Mouse (Mus musculus) bone marrow, adult 2 months (tissue): ENCODE results near the gene Tmem52. TPM values are rescaled to one million over a fixed set of nuclear protein-coding genes. Genes with fewer than 3 reads are reported as not detected.
"Not testable (repeated sequence)": the region's sequence is repeated elsewhere in the genome, so short reads cannot be mapped to it uniquely, and the experiment has no call there.

Source experiments
- H3K27ac ChIP-seq: fragments of 200-500 bp; 2 replicates; pipeline ENCODE4 v1.5.1; 2012; ENCODE audit warnings: low read depth, mild to moderate bottlenecking, control low read depth, inconsistent platforms, low read length; ENCODE audit not compliant: control insufficient read depth, poor library complexity, insufficient read depth
- H3K4me1 ChIP-seq: fragments of 200-500 bp; 2 replicates; pipeline ENCODE4 v1.6.1; 2011; ENCODE audit warnings: low read length; ENCODE audit not compliant: control insufficient read depth, insufficient read depth
- H3K4me3 ChIP-seq: fragments of 200-500 bp; replicated peaks from 2 replicates; pipeline ENCODE3; 2011; ENCODE audit warnings: mild to moderate bottlenecking, low read depth, low read length, control low read depth; ENCODE audit not compliant: control insufficient read depth
- CTCF ChIP-seq: fragments of 200-500 bp; IDR thresholded peaks from 2 replicates; pipeline ENCODE4 v1.5.1; 2011; ENCODE audit warnings: low read length, control low read depth; ENCODE audit not compliant: control insufficient read depth, insufficient read depth
- POLR2A ChIP-seq: fragments of 200-500 bp; IDR thresholded peaks from 2 replicates; pipeline ENCODE4 v1.6.1; 2011; ENCODE audit warnings: low read depth, mild to moderate bottlenecking, control low read depth, low read length, borderline replicate concordance; ENCODE audit not compliant: control insufficient read depth
- WGBS: fragments of 180-500 bp; shearing (Covaris S2); methylation state at CpG from one replicate; pipeline ENCODE4 v1.1.7; 2018; 5-methylcytosine and 5-hydroxymethylcytosine counted together
- polyA plus RNA-seq: library from polyadenylated mRNA; stranded (reverse); fragments of >200 nt; gene quantifications from 2 replicates; pipeline ENCODE4 v1.2.4, GENCODE M21; 2011; ENCODE audit warnings: low replicate concordance; ENCODE audit not compliant: missing spikeins, insufficient read depth, insufficient read length

The Tmem52 gene
- polyA plus RNA-seq, 1 experiment = not detected

DNA sequence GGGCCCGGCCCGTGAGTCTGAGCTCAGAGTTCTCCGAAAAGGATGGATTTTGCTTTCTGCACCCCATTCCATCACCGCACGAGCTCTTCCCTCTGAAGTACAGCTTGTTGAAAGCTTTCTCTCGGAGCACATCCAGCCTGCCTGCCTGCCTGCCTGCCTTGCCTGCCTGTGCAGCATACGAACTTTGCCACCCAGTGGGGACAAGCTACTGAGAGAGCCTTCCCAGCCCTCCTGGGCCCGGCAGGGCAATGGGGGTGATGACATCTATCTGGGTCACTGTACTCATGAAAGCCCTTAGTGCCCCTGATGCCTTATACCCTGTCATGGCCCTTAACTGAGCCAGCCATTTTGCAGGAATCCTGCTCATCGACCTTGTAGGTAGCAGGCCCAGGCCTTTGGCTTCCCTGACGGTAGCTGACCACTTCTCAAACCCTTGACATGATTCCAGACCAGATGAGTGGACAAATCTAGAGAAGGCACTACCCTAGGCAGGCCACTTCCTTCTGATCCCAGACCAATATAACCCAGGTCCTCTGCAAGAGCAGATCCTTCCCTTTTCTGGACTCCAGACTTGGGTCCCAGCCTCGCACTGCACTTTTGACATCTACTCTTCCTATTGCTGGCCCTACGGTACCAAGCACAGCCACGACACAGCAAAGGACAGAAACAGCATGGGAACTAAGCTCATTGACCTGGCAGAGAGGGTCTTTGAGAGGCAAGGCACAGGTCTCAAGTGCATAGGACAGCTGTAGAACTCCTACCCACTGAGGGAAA is 1.5 kb upstream of the Tmem52 start:
- Histone ChIP-seq H3K4me1 (no peaks in the 10 kb centered on the region), H3K27ac (no peak overlapping the region), H3K4me3 (no peak overlapping the region)
- TF ChIP-seq CTCF = no peak
- TF ChIP-seq POLR2A = no peak
- 65% methylated on average over 13 of the region's 13 CpGs for WGBS

DNA sequence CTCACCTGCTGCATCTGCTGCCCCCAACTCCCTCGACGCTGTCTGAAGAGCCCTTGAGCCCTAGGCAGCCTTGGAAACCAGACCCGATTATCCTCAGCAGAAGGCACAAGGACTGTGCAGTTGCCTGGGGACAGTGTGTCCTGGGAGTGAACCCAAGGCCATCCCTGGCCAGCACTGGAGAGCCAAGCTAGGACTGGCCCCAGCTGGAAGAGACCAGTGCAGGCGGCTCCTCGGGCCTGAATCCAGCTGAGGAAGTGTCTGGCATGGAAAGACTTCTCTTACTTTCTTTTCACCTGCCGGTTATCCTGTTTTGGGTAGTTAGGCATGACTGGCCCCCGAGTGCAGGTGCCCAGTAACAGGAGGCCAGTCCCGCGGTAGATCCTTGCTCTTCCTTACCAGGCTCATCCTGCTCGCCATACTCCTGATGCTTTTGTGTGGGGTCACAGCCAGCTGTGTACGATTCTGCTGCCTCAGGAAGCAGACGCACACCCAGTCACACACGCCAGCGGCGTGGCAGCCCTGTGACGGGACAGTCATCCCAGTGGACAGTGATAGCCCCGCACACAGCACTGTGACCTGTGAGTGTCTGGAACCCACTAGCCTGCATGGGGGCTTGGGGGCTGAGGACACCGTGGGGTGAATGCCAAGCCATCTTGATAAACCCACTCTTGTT is 812 bp downstream of the Tmem52 start:
- no peaks in the 10 kb centered on the region for H3K4me1 ChIP-seq
- WGBS = 83% methylated on average over 18 of the region's 18 CpGs
- TF ChIP-seq CTCF (no peak), POLR2A (no peak)
- no peak overlapping the region for H3K27ac ChIP-seq
- no peak overlapping the region for H3K4me3 ChIP-seq

DNA sequence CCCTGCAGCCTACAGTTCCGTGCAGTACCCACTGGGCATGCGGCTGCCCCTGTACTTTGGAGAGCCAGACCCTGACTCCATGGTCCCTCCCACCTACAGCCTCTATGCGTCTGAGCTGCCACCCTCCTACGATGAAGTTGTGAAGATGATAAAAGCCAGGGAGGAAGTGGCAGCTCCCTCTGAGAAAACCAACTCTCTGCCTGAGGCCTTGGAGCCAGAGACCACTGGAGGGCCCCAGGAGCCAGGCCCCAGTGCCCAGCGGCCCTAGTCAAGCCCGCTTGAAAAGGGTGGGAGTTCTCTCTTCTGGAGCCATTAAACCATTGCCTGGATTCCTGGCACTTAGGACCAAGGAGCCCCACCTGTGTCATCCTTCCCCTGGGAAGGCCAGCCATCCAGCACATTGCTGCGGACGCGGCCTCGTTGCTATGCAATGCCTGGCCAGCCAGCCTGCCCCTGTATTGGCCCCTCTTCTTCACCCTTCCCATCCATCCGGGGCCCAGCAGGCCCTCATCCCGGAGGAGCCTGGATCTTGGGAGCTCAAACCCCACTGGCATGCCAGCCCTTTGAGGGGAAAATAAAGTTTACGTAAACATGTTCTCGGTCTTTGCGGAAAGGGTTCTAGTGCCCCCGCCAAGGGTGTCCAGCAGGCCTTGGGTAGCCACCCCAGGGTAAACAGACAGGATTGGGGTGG is 1.5 kb downstream of the Tmem52 start:
- H3K27ac ChIP-seq = no peak overlapping the region
- H3K4me1 ChIP-seq = no peaks in the 10 kb centered on the region
- no peak for TF ChIP-seq CTCF
- TF ChIP-seq POLR2A = no peak
- H3K4me3 ChIP-seq = no peak overlapping the region
- WGBS = 78% methylated on average over 16 of the region's 16 CpGs

DNA sequence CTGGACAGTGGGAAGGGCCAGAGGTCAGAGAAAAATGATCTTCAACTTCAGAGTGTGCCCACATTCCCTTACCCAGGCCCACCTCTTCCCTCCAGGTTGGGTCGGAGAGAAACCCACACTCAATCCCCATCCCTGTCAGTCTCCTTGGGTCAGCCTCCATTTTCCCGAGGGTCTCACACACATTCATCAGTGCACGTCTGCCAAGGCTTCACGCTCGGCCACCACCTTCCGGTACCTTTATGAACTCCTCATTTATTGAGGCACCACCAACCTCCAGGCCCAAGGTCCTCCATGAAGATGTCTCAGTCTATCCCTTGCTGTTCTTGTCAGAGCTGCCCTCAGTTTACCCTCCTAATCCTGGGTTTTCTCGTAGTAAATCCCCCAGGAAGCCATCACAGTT is 2.1 kb downstream of the Tmem52 start:
- TF ChIP-seq POLR2A (no peak), CTCF (no peak)
- WGBS = 82% methylated on average over 7 of the region's 7 CpGs

DNA sequence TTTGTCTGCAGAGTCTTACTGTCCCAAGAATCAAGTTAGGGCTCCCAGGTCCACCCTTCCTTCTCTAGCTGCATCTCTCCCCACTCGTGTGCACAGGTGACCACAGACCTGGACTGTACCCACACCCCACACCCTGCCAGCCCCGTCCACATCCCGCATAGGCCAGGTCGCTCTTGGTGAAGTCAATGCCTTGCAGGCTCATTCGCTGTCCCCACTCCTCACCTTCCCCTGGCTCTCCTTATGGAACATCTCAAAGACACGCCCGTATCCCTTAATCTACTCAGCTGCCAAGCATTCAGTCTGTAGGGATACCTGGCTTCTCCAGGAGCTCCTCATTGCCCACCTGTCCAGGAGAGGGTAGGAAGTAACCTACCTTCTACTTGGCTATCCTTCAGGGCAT is 2.5 kb downstream of the Tmem52 start:
- Histone ChIP-seq H3K4me3 (no peak overlapping the region), H3K4me1 (no peaks in the 10 kb centered on the region), H3K27ac (no peak overlapping the region)
- TF ChIP-seq CTCF = no peak
- no peak for TF ChIP-seq POLR2A
- WGBS = 85% methylated on average over 7 of the region's 7 CpGs

More for the DNA sequence above, 2.1 kb downstream of the Tmem52 start:
- H3K4me3 ChIP-seq = no peak overlapping the region
- H3K4me1 ChIP-seq = no peaks in the 10 kb centered on the region
- no peak overlapping the region for H3K27ac ChIP-seq

DNA sequence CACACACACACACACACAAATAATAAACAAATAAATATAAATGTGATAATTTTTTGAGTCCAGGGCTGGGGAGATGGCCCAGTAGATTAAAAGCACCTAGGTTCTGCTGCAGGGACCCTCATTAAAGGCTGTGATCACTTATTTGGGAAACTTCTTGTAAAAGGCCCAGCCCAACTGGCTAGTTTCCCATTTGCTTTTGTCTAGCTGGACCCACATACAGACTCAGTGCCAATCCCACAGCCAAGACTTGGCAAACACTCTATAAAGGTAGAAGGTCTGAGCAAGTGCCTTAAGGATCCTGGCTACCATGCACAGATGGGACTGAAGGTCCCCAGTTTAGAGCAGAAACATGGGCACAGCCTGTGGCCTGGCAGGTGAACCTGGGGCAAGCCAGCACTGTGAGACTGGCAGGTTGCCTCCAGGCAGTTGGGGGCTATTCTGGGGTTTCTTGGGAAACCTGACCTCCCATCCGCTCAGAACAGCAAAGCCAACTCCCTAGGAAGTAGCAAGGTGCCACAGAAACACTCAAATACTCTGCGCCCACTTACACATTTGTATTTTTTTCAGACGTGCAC is 3.9 kb downstream of the Tmem52 start:
- Histone ChIP-seq H3K4me1 (no peaks in the 10 kb centered on the region), H3K27ac (no peak overlapping the region), H3K4me3 (no peak overlapping the region)
- TF ChIP-seq POLR2A = no peak
- TF ChIP-seq CTCF = no peak
- 72% methylated on average over 3 of the region's 3 CpGs for WGBS

DNA sequence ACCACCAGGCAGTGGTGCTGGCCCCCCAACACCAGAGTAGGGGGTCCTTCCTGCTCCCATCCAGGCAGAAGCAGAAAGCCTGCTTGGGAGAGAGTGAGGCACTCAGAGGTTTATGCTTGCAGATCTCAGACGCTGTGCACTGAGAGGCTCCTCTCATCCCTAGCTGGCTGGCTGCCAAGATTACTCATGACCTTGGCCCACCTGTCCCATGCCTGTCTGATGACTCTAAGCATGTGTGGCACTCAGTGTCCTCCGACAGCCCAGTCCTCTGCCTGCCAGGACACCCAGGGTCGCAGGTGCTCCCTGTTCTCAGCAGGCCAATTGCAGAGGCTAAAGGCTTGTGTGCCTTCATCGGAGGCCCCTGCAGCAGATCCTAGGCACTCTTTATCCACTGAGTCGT is 4.4 kb downstream of the Tmem52 start:
- Histone ChIP-seq H3K4me3 (no peak overlapping the region), H3K4me1 (no peaks in the 10 kb centered on the region), H3K27ac (no peak overlapping the region)
- 64% methylated on average over 5 of the region's 5 CpGs for WGBS
- no peak for TF ChIP-seq POLR2A
- TF ChIP-seq CTCF = no peak

DNA sequence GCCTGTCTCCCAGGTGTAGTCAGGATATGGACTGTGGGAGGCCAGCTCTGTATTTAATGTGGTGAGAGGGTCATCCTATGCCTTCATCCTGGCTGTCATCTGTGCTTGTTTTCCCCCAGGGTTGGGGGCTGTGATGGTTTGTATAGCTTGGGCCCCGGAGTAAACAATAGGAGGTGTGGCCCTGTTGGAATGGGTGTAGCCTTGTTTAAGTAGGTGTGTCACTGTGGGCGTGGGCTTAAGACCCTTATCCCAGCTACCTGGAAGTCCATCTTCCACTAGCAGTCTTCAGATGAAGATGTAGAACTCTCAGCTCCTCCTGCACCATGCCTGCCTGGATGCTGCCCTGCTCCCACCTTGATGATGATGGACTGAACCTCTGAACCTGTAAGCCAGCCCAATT is 4.9 kb downstream of the Tmem52 start:
- H3K27ac ChIP-seq, H3K4me1 ChIP-seq, H3K4me3 ChIP-seq: not testable (repeated sequence)
- 61% methylated on average over 2 of the region's 2 CpGs for WGBS
